Mouse (Mus musculus) limb, embryonic 15.5 days (tissue): ENCODE measurements around the gene Vac14. TPM values are rescaled to one million over a fixed set of nuclear protein-coding genes. Genes with fewer than 3 reads are reported as not detected.
A peak's percentile ranks its signal among the peaks of the same experiment; 100 is the strongest.

Experiments used
- ATAC-seq: fragments of 200-750 bp; cut with Nextera tagmentation; 2 replicates; pipeline ENCODE4 v1.8.0; 2017; ENCODE audit warnings: low read depth, moderate TSS enrichment; ENCODE audit not compliant: insufficient number of reproducible peaks, low FRiP score, low TSS enrichment
- H3K27ac ChIP-seq: fragments of 300-500 bp; sonication (generic); 2 replicates; pipeline ENCODE4 v1.5.1; 2015; ENCODE audit warnings: moderate library complexity, mild to moderate bottlenecking, inconsistent platforms
- H3K27me3 ChIP-seq: fragments of 300-500 bp; sonication (generic); 2 replicates; pipeline ENCODE4 v1.6.1; 2015; ENCODE audit warnings: inconsistent platforms
- H3K36me3 ChIP-seq: fragments of 300-500 bp; sonication (generic); 2 replicates; pipeline ENCODE4 v1.6.1; 2015; ENCODE audit warnings: inconsistent platforms
- H3K4me1 ChIP-seq: fragments of 300-500 bp; sonication (generic); 2 replicates; pipeline ENCODE4 v1.6.1; 2015; ENCODE audit warnings: inconsistent platforms
- H3K4me2 ChIP-seq: fragments of 300-500 bp; sonication (generic); 2 replicates; pipeline ENCODE4 v1.6.1; 2015; ENCODE audit warnings: mild to moderate bottlenecking, inconsistent platforms
- H3K4me3 ChIP-seq: fragments of 300-500 bp; sonication (generic); 2 replicates; pipeline ENCODE4 v1.5.1; 2015; ENCODE audit warnings: mild to moderate bottlenecking, inconsistent platforms
- H3K9ac ChIP-seq: fragments of 300-500 bp; sonication (generic); 2 replicates; pipeline ENCODE4 v1.6.1; 2015; ENCODE audit warnings: inconsistent platforms
- H3K9me3 ChIP-seq: fragments of 300-500 bp; sonication (generic); 2 replicates; pipeline ENCODE4 v1.6.1; 2016; ENCODE audit warnings: inconsistent platforms
- WGBS: fragments of 180-500 bp; shearing (Covaris S2); methylation state at CpG from one replicate; pipeline ENCODE4 v1.1.7; 2015; 5-methylcytosine and 5-hydroxymethylcytosine counted together
- polyA plus RNA-seq: library from polyadenylated mRNA; unstranded; fragments of >200 nt; fragmentation: Nextera tagmentation; extraction: Ambion mirVana; gene quantifications from 2 replicates; pipeline ENCODE4 v1.2.1, GENCODE M21; 2015

Gene Vac14
- polyA plus RNA-seq, 1 experiment from 2014 or later: 14.2 TPM

DNA sequence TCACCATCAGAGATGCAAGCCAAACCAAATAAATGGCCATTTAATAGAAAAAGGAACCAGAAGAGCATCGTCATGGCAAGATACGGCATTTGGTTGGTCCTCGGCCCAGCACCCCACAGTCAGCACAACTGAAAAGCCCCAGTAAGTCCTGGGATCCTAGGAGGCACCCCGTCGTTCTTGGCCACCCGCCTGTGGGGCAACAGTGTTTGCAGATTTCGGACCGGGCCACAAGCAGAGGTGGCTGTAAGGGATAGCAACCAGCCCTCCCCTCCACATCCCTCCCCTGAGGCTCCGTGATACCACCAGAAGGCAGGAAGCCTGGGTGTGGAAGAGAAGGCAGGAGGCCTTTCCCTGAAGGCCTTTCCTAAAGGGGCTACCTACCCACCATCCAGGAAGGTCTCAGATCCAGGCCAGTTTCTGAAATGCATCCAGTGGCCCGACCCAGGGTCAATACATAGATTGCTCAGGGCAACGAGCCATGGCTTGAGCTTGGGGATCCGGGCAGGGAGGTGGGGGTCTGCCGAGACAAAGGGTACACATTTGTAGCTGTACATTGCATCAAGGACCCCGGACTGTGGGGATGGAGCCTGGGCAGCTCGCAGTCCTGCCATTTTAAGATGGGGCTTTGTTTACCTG lies 123.5 kb downstream of the Vac14 start:
- Histone ChIP-seq H3K27ac (no peak overlapping the region), H3K4me1 (peaks cover 3% of the 10 kb centered on the region; the same call in 1 of the 2 replicates), H3K9me3 (no peaks in the 10 kb centered on the region), H3K27me3 (no peaks in the 10 kb centered on the region), H3K36me3 (peaks cover 43% of the 10 kb centered on the region), H3K4me3 (no peak overlapping the region), H3K9ac (no peak overlapping the region), H3K4me2 (no peak overlapping the region)
- no peak for ATAC-seq
- 82% methylated on average over 15 of the region's 15 CpGs for WGBS

DNA sequence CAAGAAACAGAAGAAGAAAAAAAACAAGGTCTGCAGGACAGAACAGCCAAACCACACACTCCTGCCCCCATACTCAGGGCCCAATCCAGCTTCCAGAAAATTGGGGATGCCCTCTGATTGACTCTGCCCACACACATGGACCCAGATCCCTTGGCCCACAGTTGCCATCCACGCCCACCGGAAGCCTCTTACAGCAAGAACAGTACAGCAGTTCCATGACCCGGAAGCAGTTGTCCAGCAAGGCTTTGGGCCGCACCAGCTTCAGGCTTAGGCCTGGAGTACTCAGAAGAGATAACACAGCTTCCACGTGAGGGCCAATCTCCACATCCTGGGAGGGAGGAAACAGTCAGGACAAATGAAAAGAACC lies 124.0 kb downstream of the Vac14 start:
- no peak for ATAC-seq
- H3K4me3 ChIP-seq: no peak overlapping the region
- H3K27ac ChIP-seq: no peak overlapping the region
- H3K36me3 ChIP-seq: peaks cover 38% of the 10 kb centered on the region
- H3K9me3 ChIP-seq: no peaks in the 10 kb centered on the region
- no peak overlapping the region for H3K4me2 ChIP-seq
- H3K27me3 ChIP-seq: no peaks in the 10 kb centered on the region
- WGBS: 91% methylated on average over 5 of the region's 5 CpGs
- H3K4me1 ChIP-seq: peaks cover 3% of the 10 kb centered on the region; the same call in 1 of the 2 replicates
- no peak overlapping the region for H3K9ac ChIP-seq

DNA sequence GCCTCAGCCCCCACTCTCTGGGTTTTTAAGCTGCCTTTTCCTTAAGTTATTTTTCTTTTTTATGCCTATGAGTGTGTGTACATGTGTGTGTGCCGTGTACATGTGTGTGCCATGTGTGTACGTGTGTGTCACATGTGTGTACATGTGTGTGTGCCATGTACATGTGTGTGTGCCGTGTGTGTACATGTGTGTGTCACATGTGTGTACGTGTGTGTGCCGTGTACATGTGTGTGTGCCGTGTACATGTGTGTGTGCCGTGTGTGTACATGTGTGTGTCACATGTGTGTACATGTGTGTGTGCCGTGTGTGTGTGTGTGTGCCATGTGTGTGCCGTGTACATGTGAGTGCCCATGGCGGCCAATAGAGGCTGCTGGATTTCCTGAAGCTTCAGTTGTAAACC lies 126.8 kb downstream of the Vac14 start:
- H3K27ac ChIP-seq: no peak overlapping the region
- ATAC-seq: no peak

DNA sequence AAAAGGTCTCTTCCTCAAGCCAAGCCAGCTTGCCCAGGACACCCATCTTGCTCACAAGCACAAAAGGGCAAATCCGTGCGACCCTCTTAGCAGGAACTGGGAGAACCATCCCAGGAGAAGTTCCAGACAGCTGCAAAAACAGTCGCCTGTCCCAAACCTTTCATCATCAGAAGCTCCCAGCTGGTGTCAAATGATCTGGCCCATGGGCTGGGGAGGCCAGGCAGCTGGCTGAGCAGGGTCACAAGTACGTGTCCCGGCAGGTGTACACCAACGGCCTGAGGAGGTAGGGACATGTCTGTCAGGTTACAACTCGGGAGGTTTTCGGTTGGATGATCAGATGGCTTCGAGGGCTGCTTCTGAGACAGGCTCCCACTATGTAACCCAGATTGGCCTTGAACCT lies 128.3 kb downstream of the Vac14 start:
- H3K9ac ChIP-seq: no peak overlapping the region
- no peaks in the 10 kb centered on the region for H3K4me1 ChIP-seq
- no peak overlapping the region for H3K4me2 ChIP-seq
- 0 out of 2 replicates have a peak, but pooled peaks cover 4% of the 10 kb centered on the region for H3K27me3 ChIP-seq
- H3K9me3 ChIP-seq: no peaks in the 10 kb centered on the region
- 50% methylated on average over 9 of the region's 9 CpGs for WGBS
- 0 out of 2 replicates have a peak, but pooled peaks cover 2% of the 10 kb centered on the region for H3K36me3 ChIP-seq
- H3K4me3 ChIP-seq: no peak overlapping the region
- ATAC-seq: no peak
- no peak overlapping the region for H3K27ac ChIP-seq

More for the DNA sequence above, 126.8 kb downstream of the Vac14 start:
- Histone ChIP-seq H3K4me2 (no peak overlapping the region), H3K36me3 (peaks cover 10% of the 10 kb centered on the region), H3K27me3 (0 out of 2 replicates have a peak, but pooled peaks cover 4% of the 10 kb centered on the region), H3K4me1 (peaks cover 3% of the 10 kb centered on the region; the same call in 1 of the 2 replicates), H3K4me3 (no peak overlapping the region), H3K9me3 (no peaks in the 10 kb centered on the region), H3K9ac (no peak overlapping the region)
- WGBS: 90% methylated on average over 10 of the region's 10 CpGs

DNA sequence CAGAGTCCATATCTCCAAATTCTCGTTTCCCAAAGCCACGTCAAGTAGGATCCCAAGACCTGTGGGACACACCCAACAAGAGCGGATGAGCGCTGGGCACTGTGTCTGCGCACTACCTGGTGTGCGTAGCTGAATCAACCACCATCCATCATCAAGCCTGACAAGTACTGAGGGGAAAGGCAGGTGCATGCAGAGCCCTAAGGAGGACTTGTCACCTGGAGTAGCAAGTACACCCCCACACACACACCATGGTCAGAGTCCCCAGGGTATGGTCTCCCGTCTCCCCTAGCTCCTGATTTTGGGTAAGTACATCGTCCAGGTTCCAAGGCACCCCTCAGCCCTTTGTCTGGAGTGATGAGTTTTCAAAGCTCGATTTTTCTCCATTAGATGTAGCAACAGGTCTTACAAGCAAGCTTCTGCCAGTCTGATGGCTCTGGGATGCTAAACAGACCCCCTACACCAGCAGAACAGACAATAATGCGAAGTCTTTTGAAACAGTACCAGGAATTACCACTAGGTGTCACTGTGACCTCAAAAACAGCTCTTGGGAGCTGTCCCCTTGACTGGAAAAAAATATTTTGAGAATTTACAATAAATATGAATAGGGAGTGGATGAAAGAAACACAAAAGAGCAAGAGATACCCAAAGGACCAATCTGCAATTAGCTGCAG lies 131.2 kb downstream of the Vac14 start:
- no peaks in the 10 kb centered on the region for H3K36me3 ChIP-seq
- no peak for ATAC-seq
- H3K4me1 ChIP-seq: peaks cover under 1% of the 10 kb centered on the region; the same call in 1 of the 2 replicates
- no peak overlapping the region for H3K27ac ChIP-seq
- H3K9ac ChIP-seq: no peak overlapping the region
- H3K4me3 ChIP-seq: no peak overlapping the region
- H3K9me3 ChIP-seq: no peaks in the 10 kb centered on the region
- no peak overlapping the region for H3K4me2 ChIP-seq
- 0 out of 2 replicates have a peak, but pooled peaks cover 4% of the 10 kb centered on the region for H3K27me3 ChIP-seq
- WGBS: 58% methylated on average over 10 of the region's 10 CpGs

- H3K27ac ChIP-seq: no peak overlapping the region
- no peak overlapping the region for H3K4me2 ChIP-seq
- 44% methylated on average over 13 of the region's 13 CpGs for WGBS
- H3K4me1 ChIP-seq: peaks cover 7% of the 10 kb centered on the region
- 0 out of 2 replicates have a peak, but pooled peaks cover 4% of the 10 kb centered on the region for H3K27me3 ChIP-seq
- H3K9ac ChIP-seq: no peak overlapping the region
- ATAC-seq: no peak
- H3K4me3 ChIP-seq: no peak overlapping the region
- H3K36me3 ChIP-seq: no peaks in the 10 kb centered on the region
- no peaks in the 10 kb centered on the region for H3K9me3 ChIP-seq
Observed at GRCm38 (mm10) chr8:110750269-110750668, 131.9 kb downstream of the Vac14 start.

DNA sequence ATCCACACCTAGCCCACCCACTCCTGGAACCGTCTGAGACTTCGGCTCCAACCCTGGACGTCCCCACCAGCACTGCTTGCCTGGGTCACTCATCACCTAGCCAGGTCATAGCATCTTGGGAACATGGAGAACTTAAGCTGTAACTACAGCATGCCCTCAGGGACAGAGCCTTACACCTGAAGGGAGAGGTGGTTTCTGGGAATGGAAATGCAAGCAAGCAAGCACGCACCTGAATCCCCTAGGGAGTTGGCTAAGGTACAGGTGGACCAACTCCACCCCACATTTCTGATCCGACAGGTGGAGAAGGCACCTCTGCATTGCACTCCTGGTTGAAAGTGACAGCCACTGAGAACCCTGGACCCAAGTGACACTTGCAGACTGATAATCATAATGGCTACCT lies 133.1 kb downstream of the Vac14 start:
- 0 out of 2 replicates have a peak, but pooled peaks cover 4% of the 10 kb centered on the region for H3K27me3 ChIP-seq
- no peaks in the 10 kb centered on the region for H3K36me3 ChIP-seq
- no peak for ATAC-seq
- H3K4me3 ChIP-seq: no peak overlapping the region
- no peak overlapping the region for H3K9ac ChIP-seq
- H3K9me3 ChIP-seq: no peaks in the 10 kb centered on the region
- no peak overlapping the region for H3K27ac ChIP-seq
- 69% methylated on average over 5 of the region's 5 CpGs for WGBS
- peaks cover 8% of the 10 kb centered on the region for H3K4me1 ChIP-seq
- H3K4me2 ChIP-seq: no peak overlapping the region

GRCm38 (mm10) chr8:110754713-110755112 lies 136.3 kb downstream of the Vac14 start:
- ATAC-seq: no peak
- WGBS: 41% methylated on average over 4 of the region's 4 CpGs
- Histone ChIP-seq H3K9me3 (no peaks in the 10 kb centered on the region), H3K27ac (no peak overlapping the region), H3K4me1 (peaks cover 10% of the 10 kb centered on the region), H3K27me3 (no peaks in the 10 kb centered on the region), H3K4me2 (0 out of 2 replicates have a peak overlapping the region, but pooled peaks have one; percentile 12), H3K4me3 (no peak overlapping the region), H3K9ac (no peak overlapping the region), H3K36me3 (no peaks in the 10 kb centered on the region)

DNA sequence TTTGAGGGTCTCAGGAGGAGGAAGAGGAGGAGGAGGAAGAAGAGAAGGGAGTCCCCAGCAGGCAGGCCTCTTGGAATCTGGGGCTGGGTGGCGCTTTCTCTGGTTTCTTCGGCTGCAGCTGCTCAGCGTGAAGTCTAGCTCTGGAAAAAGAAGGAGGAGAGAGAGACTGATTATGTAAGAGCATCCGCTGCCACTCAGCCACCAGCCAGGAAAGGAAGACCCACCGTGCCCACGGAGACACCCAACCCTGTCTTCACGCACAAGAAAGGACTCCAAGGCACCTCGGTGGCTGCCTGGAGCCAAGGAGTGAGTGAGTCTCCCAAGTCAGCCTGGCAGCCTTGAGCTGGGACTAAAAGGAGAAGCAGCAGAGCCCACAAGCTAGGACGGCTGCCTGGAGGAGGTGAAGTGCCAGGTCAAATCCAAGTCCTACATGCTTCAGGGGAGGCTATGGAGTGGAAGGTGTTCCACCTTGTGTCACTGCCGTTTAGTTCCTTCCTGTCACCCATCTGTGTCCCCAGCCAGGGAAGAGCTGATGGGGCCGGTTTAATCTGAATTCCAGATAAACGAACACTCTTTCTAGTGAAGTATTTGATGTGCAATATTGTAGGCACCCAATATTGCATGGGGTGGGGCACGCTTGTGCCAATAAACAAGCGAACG lies 137.3 kb downstream of the Vac14 start:
- Histone ChIP-seq H3K9me3 (no peaks in the 10 kb centered on the region), H3K4me1 (peaks cover 10% of the 10 kb centered on the region), H3K9ac (no peak overlapping the region), H3K27ac (no peak overlapping the region), H3K27me3 (no peaks in the 10 kb centered on the region), H3K36me3 (no peaks in the 10 kb centered on the region), H3K4me2 (no peak overlapping the region), H3K4me3 (no peak overlapping the region)
- ATAC-seq: no peak
- WGBS: 52% methylated on average over 15 of the region's 15 CpGs

- peaks cover 13% of the 10 kb centered on the region for H3K4me1 ChIP-seq
- no peak overlapping the region for H3K4me3 ChIP-seq
- H3K4me2 ChIP-seq: no peak overlapping the region
- no peaks in the 10 kb centered on the region for H3K36me3 ChIP-seq
- H3K27me3 ChIP-seq: no peaks in the 10 kb centered on the region
- no peak overlapping the region for H3K9ac ChIP-seq
- no peak overlapping the region for H3K27ac ChIP-seq
- no peak for ATAC-seq
- no peaks in the 10 kb centered on the region for H3K9me3 ChIP-seq
- 70% methylated on average over 5 of the region's 5 CpGs for WGBS
Observed at GRCm38 (mm10) chr8:110756196-110756595, 137.8 kb downstream of the Vac14 start.

DNA sequence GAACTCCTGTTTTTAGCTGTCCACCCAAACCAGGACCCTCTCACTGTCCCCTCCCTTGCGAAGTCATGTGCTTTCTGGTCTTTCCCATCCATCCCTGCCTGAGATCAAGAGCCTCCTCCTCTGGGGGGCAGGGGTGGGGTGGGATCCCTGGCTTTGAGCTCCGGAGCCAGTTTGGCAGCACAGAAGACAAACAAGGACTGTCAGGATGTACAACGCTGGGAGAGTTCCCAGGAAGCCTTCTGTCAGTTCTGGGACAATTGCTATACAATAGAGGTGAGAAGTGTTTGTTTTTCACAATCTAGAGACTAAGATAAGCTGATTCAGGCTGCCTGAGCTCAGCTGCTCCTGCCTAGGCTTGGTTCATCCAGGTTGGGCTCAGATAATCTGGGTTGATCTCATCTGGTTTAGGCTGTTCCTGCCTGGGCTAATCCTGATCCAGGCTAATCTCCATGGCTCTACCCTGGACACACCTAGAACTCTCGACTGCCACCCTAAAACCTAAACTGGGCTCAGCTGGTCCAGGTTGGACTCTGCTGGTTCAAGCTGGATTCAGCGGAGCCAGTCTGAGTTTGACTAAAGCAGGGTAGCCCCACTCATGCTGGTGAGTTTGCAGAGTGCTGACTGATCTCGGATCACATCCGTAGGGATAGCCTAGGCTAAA lies 142.0 kb downstream of the Vac14 start:
- Histone ChIP-seq H3K9me3 (no peaks in the 10 kb centered on the region), H3K4me1 (0 out of 2 replicates have a peak, but pooled peaks cover 7% of the 10 kb centered on the region), H3K36me3 (no peaks in the 10 kb centered on the region), H3K27me3 (no peaks in the 10 kb centered on the region), H3K27ac (no peak overlapping the region), H3K4me2 (no peak overlapping the region), H3K9ac (no peak overlapping the region), H3K4me3 (no peak overlapping the region)
- WGBS: 67% methylated on average over 7 of the region's 7 CpGs
- ATAC-seq: no peak
